ENCODE assay signal across 30 mouse cellular contexts in the genomic region with DNA sequence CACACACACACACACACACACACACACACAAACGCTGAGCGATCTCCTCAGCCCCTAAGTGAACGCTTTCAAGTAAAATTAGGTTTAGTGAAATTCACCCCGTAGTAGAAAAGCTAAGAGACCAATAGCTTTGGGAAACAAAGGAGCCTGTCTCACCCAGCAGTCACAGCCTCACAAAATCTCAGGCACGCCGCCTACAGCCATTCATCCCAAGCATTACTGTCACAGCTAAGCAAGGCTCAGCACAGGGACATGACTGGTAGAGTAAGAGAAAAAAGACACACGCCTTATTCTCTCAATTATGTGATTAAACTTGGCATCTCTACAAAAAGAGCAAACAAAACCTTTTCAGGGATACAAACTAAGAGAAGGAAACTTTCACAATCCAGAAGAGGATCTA. TPM values are rescaled to one million over a fixed set of nuclear protein-coding genes. Genes with fewer than 3 reads are reported as not detected.
DNase-seq lines count a peak whose midpoint lies in the region; ATAC-seq and TF ChIP-seq lines count a peak whose summit lies in the region.
"Had no signal": no experiment of that assay in that cellular context is flagged by ENCODE, and none has a peak within 500 bp of the region (broad histone marks: within the 10 kb centered on the region; RNA-seq: fewer than 3 reads in every experiment).

No protein-coding gene starts in this region.

- no peak for TF ChIP-seq EP300 in liver, postnatal 0 days (IDR thresholded peaks at IDR 0.05; ENCODE audit: low read depth)

- H3K9ac ChIP-seq in forebrain, embryonic 12.5 days, result no peak overlapping the region
- H3K9ac ChIP-seq in forebrain, embryonic 11.5 days (ENCODE audit: low read length), result no peak overlapping the region
- H3K9ac ChIP-seq in liver, adult 2 months (ENCODE audit: low read depth, low read length), result no peak overlapping the region
- H3K9ac ChIP-seq in liver, postnatal 0 days (replicated peaks), result no peak overlapping the region
- no peak overlapping the region for H3K9ac ChIP-seq in hindbrain, embryonic 15.5 days
- H3K9ac ChIP-seq: embryonic facial prominence, embryonic 15.5 days; heart, embryonic 13.5 days; limb, embryonic 15.5 days; liver, embryonic 14.5 days; lung, embryonic 15.5 days; neural tube, embryonic 15.5 days; stomach, embryonic 15.5 days had no signal

- H3K27ac ChIP-seq in forebrain, embryonic 12.5 days, result peak overlapping the region; percentile 65
- no peak overlapping the region for H3K27ac ChIP-seq in forebrain, embryonic 11.5 days (ENCODE audit: low read depth, low read length)
- no peak overlapping the region for H3K27ac ChIP-seq in liver, adult 2 months (replicated peaks; ENCODE audit: insufficient read depth, low read depth, low read length)
- H3K27ac ChIP-seq in liver, postnatal 0 days (ENCODE audit: low read depth), result no peak overlapping the region
- peak overlapping the region; percentile 30; the same call in 1 of the 2 replicates for H3K27ac ChIP-seq in hindbrain, embryonic 15.5 days (replicated peaks)
- H3K27ac ChIP-seq: embryonic facial prominence, embryonic 10.5 days; embryonic facial prominence, embryonic 15.5 days; heart, embryonic 13.5 days; kidney, postnatal 0 days; limb, embryonic 15.5 days; liver, embryonic 14.5 days; lung, embryonic 15.5 days; neural tube, embryonic 15.5 days; stomach, embryonic 15.5 days had no signal

- TF ChIP-seq POLR2A in liver, adult 2 months (IDR thresholded peaks at IDR 0.05; ENCODE audit: extremely low read depth, insufficient read depth, low read length), result no peak
- no peak for TF ChIP-seq POLR2A in brain, embryonic 14.5 days (IDR thresholded peaks at IDR 0.05; ENCODE audit: borderline replicate concordance, extremely low read depth, insufficient read depth, insufficient read length, poor library complexity, severe bottlenecking)

- DNase-seq in forebrain, embryonic 11.5 days (ENCODE audit: low spot score), result no peak
- DNase-seq in liver, adult 2 months (ENCODE audit: extremely low read depth, low read depth, low spot score), result peak; percentile 24
- no peak for DNase-seq in liver, postnatal 0 days
- DNase-seq in brain, embryonic 14.5 days (ENCODE audit: low read depth), result peak; percentile 86
- DNase-seq in layer of hippocampus, postnatal 10 days (ENCODE audit: low spot score in 2 of 2), result no peak
- no peak for DNase-seq in adrenal gland, adult 8-10 months
- DNase-seq: adrenal gland, adult 2 months; cerebellum, adult 8-10 months; cerebellum, postnatal 25 days; heart, postnatal 10 days; kidney, adult 8-10 months; kidney, postnatal 4 days; layer of hippocampus, postnatal 36 days; left cerebral cortex, postnatal 4 days; retina, postnatal 1 day; right cerebral cortex, postnatal 25 days had no signal

- peaks cover 13% of the 10 kb centered on the region for H3K4me1 ChIP-seq in forebrain, embryonic 12.5 days
- no peaks in the 10 kb centered on the region for H3K4me1 ChIP-seq in forebrain, embryonic 11.5 days (replicated peaks; ENCODE audit: control insufficient read depth, insufficient read depth, low read length)
- H3K4me1 ChIP-seq in liver, adult 2 months (ENCODE audit: control insufficient read depth, insufficient read depth, low read length), result no peaks in the 10 kb centered on the region
- H3K4me1 ChIP-seq in liver, postnatal 0 days (ENCODE audit: insufficient read depth), result no peaks in the 10 kb centered on the region
- no peaks in the 10 kb centered on the region for H3K4me1 ChIP-seq in hindbrain, embryonic 15.5 days (replicated peaks)
- H3K4me1 ChIP-seq: embryonic facial prominence, embryonic 10.5 days; embryonic facial prominence, embryonic 15.5 days; heart, embryonic 13.5 days; limb, embryonic 15.5 days; lung, embryonic 15.5 days; stomach, embryonic 15.5 days had no signal

- peak; percentile 55; the same call in 1 of the 2 replicates for ATAC-seq in forebrain, embryonic 12.5 days (ENCODE audit: low FRiP score)
- no peak for ATAC-seq in forebrain, embryonic 11.5 days (replicated peaks; ENCODE audit: low FRiP score)
- ATAC-seq in liver, postnatal 0 days, result no peak
- ATAC-seq in hindbrain, embryonic 15.5 days (ENCODE audit: low FRiP score, low read depth), result no peak
- ATAC-seq: activated CD4-positive, CD25-positive, alpha-beta regulatory T cell, adult 4 months; intestine, embryonic 16.5 days had no signal

- H3K79me2 ChIP-seq in liver, adult 2 months (ENCODE audit: control insufficient read depth, insufficient read depth, low read length), result no peaks in the 10 kb centered on the region

- no peak overlapping the region for H3K4me2 ChIP-seq in forebrain, embryonic 12.5 days
- H3K4me2 ChIP-seq in forebrain, embryonic 11.5 days (ENCODE audit: low read depth, low read length, severe bottlenecking), result no peak overlapping the region
- no peak overlapping the region for H3K4me2 ChIP-seq in liver, postnatal 0 days (ENCODE audit: low read depth, low read length)
- no peak overlapping the region for H3K4me2 ChIP-seq in hindbrain, embryonic 15.5 days
- H3K4me2 ChIP-seq: embryonic facial prominence, embryonic 15.5 days; heart, embryonic 13.5 days; limb, embryonic 15.5 days; lung, embryonic 15.5 days; neural tube, embryonic 15.5 days; stomach, embryonic 15.5 days had no signal

- no peaks in the 10 kb centered on the region for H3K27me3 ChIP-seq in forebrain, embryonic 12.5 days
- no peaks in the 10 kb centered on the region for H3K27me3 ChIP-seq in forebrain, embryonic 11.5 days (ENCODE audit: control insufficient read depth, insufficient read depth, low read length)
- H3K27me3 ChIP-seq in liver, adult 2 months (ENCODE audit: control insufficient read depth, insufficient read depth, low read length), result no peaks in the 10 kb centered on the region
- H3K27me3 ChIP-seq in liver, postnatal 0 days (ENCODE audit: insufficient read depth, low read length), result no peaks in the 10 kb centered on the region
- H3K27me3 ChIP-seq in hindbrain, embryonic 15.5 days, result no peaks in the 10 kb centered on the region
- H3K27me3 ChIP-seq: CH12.LX; embryonic facial prominence, embryonic 15.5 days; heart, embryonic 13.5 days; limb, embryonic 15.5 days; lung, embryonic 15.5 days; neural tube, embryonic 15.5 days; stomach, embryonic 15.5 days had no signal

- H3K9me3 ChIP-seq in forebrain, embryonic 12.5 days, result no peaks in the 10 kb centered on the region
- H3K9me3 ChIP-seq in forebrain, embryonic 11.5 days (ENCODE audit: control insufficient read depth, low read length), result no peaks in the 10 kb centered on the region
- H3K9me3 ChIP-seq in liver, postnatal 0 days (ENCODE audit: low read length), result no peaks in the 10 kb centered on the region
- no peaks in the 10 kb centered on the region for H3K9me3 ChIP-seq in hindbrain, embryonic 15.5 days
- H3K9me3 ChIP-seq: embryonic facial prominence, embryonic 10.5 days; embryonic facial prominence, embryonic 15.5 days; heart, embryonic 13.5 days; limb, embryonic 15.5 days; lung, embryonic 15.5 days; neural tube, embryonic 15.5 days; stomach, embryonic 15.5 days had no signal

- no peak for TF ChIP-seq CTCF in liver, adult 2 months (IDR thresholded peaks at IDR 0.05; ENCODE audit: low read depth, low read length)
- TF ChIP-seq CTCF in liver, postnatal 0 days (IDR thresholded peaks at IDR 0.05; ENCODE audit: low read depth), result no peak
- no peak for TF ChIP-seq CTCF in brain, embryonic 14.5 days (IDR thresholded peaks at IDR 0.05; ENCODE audit: borderline replicate concordance, extremely low read depth, insufficient read depth, insufficient read length)

- H3K4me3 ChIP-seq in forebrain, embryonic 12.5 days (replicated peaks), result no peak overlapping the region
- H3K4me3 ChIP-seq in forebrain, embryonic 11.5 days (ENCODE audit: low read depth, low read length), result no peak overlapping the region
- no peak overlapping the region for H3K4me3 ChIP-seq in liver, adult 2 months (ENCODE audit: insufficient read depth, low read depth, low read length)
- H3K4me3 ChIP-seq in liver, postnatal 0 days (ENCODE audit: low read depth, low read length), result no peak overlapping the region
- no peak overlapping the region for H3K4me3 ChIP-seq in hindbrain, embryonic 15.5 days
- H3K4me3 ChIP-seq: embryonic facial prominence, embryonic 10.5 days; embryonic facial prominence, embryonic 15.5 days; heart, embryonic 13.5 days; limb, embryonic 15.5 days; lung, embryonic 15.5 days; neural tube, embryonic 15.5 days; stomach, embryonic 15.5 days had no signal

- peaks cover 54% of the 10 kb centered on the region for H3K36me3 ChIP-seq in forebrain, embryonic 12.5 days (replicated peaks)
- peaks cover 8% of the 10 kb centered on the region; the same call in 1 of the 2 replicates for H3K36me3 ChIP-seq in forebrain, embryonic 11.5 days (ENCODE audit: control insufficient read depth, insufficient read depth, low read length)
- H3K36me3 ChIP-seq in liver, adult 2 months (ENCODE audit: control insufficient read depth, insufficient read depth, low read length), result no peaks in the 10 kb centered on the region
- peaks cover 28% of the 10 kb centered on the region for H3K36me3 ChIP-seq in liver, postnatal 0 days (replicated peaks; ENCODE audit: insufficient read depth, low read length)
- 0 out of 2 replicates have a peak, but pooled peaks cover 5% of the 10 kb centered on the region for H3K36me3 ChIP-seq in hindbrain, embryonic 15.5 days

- 64% methylated on average over 7 of the region's 7 CpGs for WGBS in forebrain, embryonic 12.5 days
- WGBS in forebrain, embryonic 11.5 days, result 85% methylated on average over 7 of the region's 7 CpGs
- 78% methylated on average over 7 of the region's 7 CpGs for WGBS in liver, adult 2 months
- 87% methylated on average over 7 of the region's 7 CpGs for WGBS in liver, postnatal 0 days (ENCODE audit: insufficient replicate concordance)
- 55% methylated on average over 7 of the region's 7 CpGs for WGBS in hindbrain, embryonic 15.5 days

RNA-seq across cellular contexts. Expression of gene Podxl2, which starts 6.5 kb away (rescaled TPM):
- 248 and 258 TPM in 2 replicates for polyA plus RNA-seq in forebrain, embryonic 12.5 days (2016; fragmentation: Nextera tagmentation; extraction: Ambion mirVana)
- 109 and 115 TPM in 2 replicates for polyA plus RNA-seq in forebrain, embryonic 11.5 days (2014; fragmentation: Nextera tagmentation; extraction: Ambion mirVana)
- total RNA-seq in liver, adult 2 months (2014; rRNA removed), result 0.46 and 0.60 TPM in 2 replicates
- 0.89 and 2.0 TPM in 2 replicates for polyA plus RNA-seq in liver, adult 2 months (2012; rRNA removed)
- 1.1 and 1.3 TPM in 2 replicates for polyA plus RNA-seq in liver, postnatal 0 days (2015; fragmentation: Nextera tagmentation; extraction: Ambion mirVana)
- polyA plus RNA-seq in brain, embryonic 14.5 days (2012; rRNA removed), result 1,097 and 1,604 TPM in 2 replicates
- 584 and 747 TPM in 2 replicates for polyA plus RNA-seq in hindbrain, embryonic 15.5 days (2015; fragmentation: Nextera tagmentation; extraction: Ambion mirVana)
- total RNA-seq in layer of hippocampus, postnatal 10 days (2021), result 100 to 1,000 TPM; 308 to 330 TPM
- total RNA-seq in adrenal gland, adult 8-10 months (2022), result 100 to 1,000 TPM in 2 of 4 experiments, 10 to 100 TPM in 2; 40.6 to 123 (median 83.0) TPM
- polyA plus RNA-seq: activated CD4-positive, CD25-positive, alpha-beta regulatory T cell, adult 4 months had no signal

RNA-seq across cellular contexts. Expression of gene Mcm2, which starts 17.2 kb away (rescaled TPM):
- 200 and 211 TPM in 2 replicates for polyA plus RNA-seq in forebrain, embryonic 12.5 days (2016; fragmentation: Nextera tagmentation; extraction: Ambion mirVana)
- 248 and 259 TPM in 2 replicates for polyA plus RNA-seq in forebrain, embryonic 11.5 days (2014; fragmentation: Nextera tagmentation; extraction: Ambion mirVana)
- total RNA-seq in liver, adult 2 months (2014; rRNA removed), result 3.3 and 5.5 TPM in 2 replicates
- 2.4 and 3.1 TPM in 2 replicates for polyA plus RNA-seq in liver, adult 2 months (2012; rRNA removed)
- 42.1 and 53.6 TPM in 2 replicates for polyA plus RNA-seq in liver, postnatal 0 days (2015; fragmentation: Nextera tagmentation; extraction: Ambion mirVana)
- 45.7 and 74.3 TPM in 2 replicates for polyA plus RNA-seq in brain, embryonic 14.5 days (2012; rRNA removed)
- polyA plus RNA-seq in hindbrain, embryonic 15.5 days (2015; fragmentation: Nextera tagmentation; extraction: Ambion mirVana), result 34.0 and 36.2 TPM in 2 replicates
- total RNA-seq in layer of hippocampus, postnatal 10 days (2021), result 1 to 10 TPM; 9.7 TPM
- 10 to 100 TPM; 26.9 to 51.6 (median 35.2) TPM for total RNA-seq in adrenal gland, adult 8-10 months (2022)

RNA-seq across cellular contexts. Expression of gene Tpra1, which starts 20.7 kb away (rescaled TPM):
- 49.9 and 60.6 TPM in 2 replicates for polyA plus RNA-seq in forebrain, embryonic 12.5 days (2016; fragmentation: Nextera tagmentation; extraction: Ambion mirVana)
- polyA plus RNA-seq in forebrain, embryonic 11.5 days (2014; fragmentation: Nextera tagmentation; extraction: Ambion mirVana), result 39.4 and 40.7 TPM in 2 replicates
- total RNA-seq in liver, adult 2 months (2014; rRNA removed), result 15.8 and 18.3 TPM in 2 replicates
- polyA plus RNA-seq in liver, adult 2 months (2012; rRNA removed), result 60.2 and 76.3 TPM in 2 replicates
- 32.2 and 33.9 TPM in 2 replicates for polyA plus RNA-seq in liver, postnatal 0 days (2015; fragmentation: Nextera tagmentation; extraction: Ambion mirVana)
- 116 and 166 TPM in 2 replicates for polyA plus RNA-seq in brain, embryonic 14.5 days (2012; rRNA removed)
- polyA plus RNA-seq in hindbrain, embryonic 15.5 days (2015; fragmentation: Nextera tagmentation; extraction: Ambion mirVana), result 81.7 and 94.2 TPM in 2 replicates
- total RNA-seq in layer of hippocampus, postnatal 10 days (2021), result 10 to 100 TPM; 38.8 to 47.5 TPM
- 100 to 1,000 TPM; 122 to 168 (median 148) TPM for total RNA-seq in adrenal gland, adult 8-10 months (2022)

RNA-seq across cellular contexts. Expression of gene Abtb1, which starts 39.5 kb away (rescaled TPM):
- polyA plus RNA-seq in forebrain, embryonic 12.5 days (2016; fragmentation: Nextera tagmentation; extraction: Ambion mirVana), result 23.0 and 23.5 TPM in 2 replicates
- polyA plus RNA-seq in forebrain, embryonic 11.5 days (2014; fragmentation: Nextera tagmentation; extraction: Ambion mirVana), result 14.4 and 15.3 TPM in 2 replicates
- total RNA-seq in liver, adult 2 months (2014; rRNA removed), result 28.2 and 28.3 TPM in 2 replicates
- polyA plus RNA-seq in liver, adult 2 months (2012; rRNA removed), result 54.7 and 60.0 TPM in 2 replicates
- polyA plus RNA-seq in liver, postnatal 0 days (2015; fragmentation: Nextera tagmentation; extraction: Ambion mirVana), result 36.2 and 39.1 TPM in 2 replicates
- polyA plus RNA-seq in brain, embryonic 14.5 days (2012; rRNA removed), result 61.7 and 83.6 TPM in 2 replicates
- 38.2 and 40.3 TPM in 2 replicates for polyA plus RNA-seq in hindbrain, embryonic 15.5 days (2015; fragmentation: Nextera tagmentation; extraction: Ambion mirVana)
- total RNA-seq in layer of hippocampus, postnatal 10 days (2021), result 10 to 100 TPM; 23.2 to 26.7 TPM
- 10 to 100 TPM; 32.5 to 43.7 (median 39.8) TPM for total RNA-seq in adrenal gland, adult 8-10 months (2022)

Comparison
In these comparisons a context has a peak if more than half of its experiments do, and no peak if none do; other contexts are left out.
1. H3K27ac ChIP-seq: peak in forebrain, embryonic 12.5 days (single experiment) and hindbrain, embryonic 15.5 days (single experiment); none in forebrain, embryonic 11.5 days (single experiment), liver, adult 2 months (single experiment) and liver, postnatal 0 days (single experiment).
2. DNase-seq: peak in liver, adult 2 months (single experiment) and brain, embryonic 14.5 days (single experiment); none in forebrain, embryonic 11.5 days (single experiment), liver, postnatal 0 days (single experiment), layer of hippocampus, postnatal 10 days (0 of 2) and adrenal gland, adult 8-10 months (single experiment).
3. RNA of gene Podxl2, which starts 6.5 kb away (polyA plus RNA-seq): 1,097 to 1,604 TPM in brain, embryonic 14.5 days, 584 to 747 TPM in hindbrain, embryonic 15.5 days, 248 to 258 TPM in forebrain, embryonic 12.5 days and 109 to 115 TPM in forebrain, embryonic 11.5 days; 1.1 to 1.3 TPM in liver, postnatal 0 days and 0.89 to 2.0 TPM in liver, adult 2 months; every median in the first group is over 10 times any median in the second.